Mouse (Mus musculus): ENCODE results near the gene Mapk12. TPM values are rescaled to one million over a fixed set of nuclear protein-coding genes. Genes with fewer than 3 reads are reported as not detected.

The Mapk12 gene
- polyA plus RNA-seq, 1 experiment, result 14.6 TPM

DNA sequence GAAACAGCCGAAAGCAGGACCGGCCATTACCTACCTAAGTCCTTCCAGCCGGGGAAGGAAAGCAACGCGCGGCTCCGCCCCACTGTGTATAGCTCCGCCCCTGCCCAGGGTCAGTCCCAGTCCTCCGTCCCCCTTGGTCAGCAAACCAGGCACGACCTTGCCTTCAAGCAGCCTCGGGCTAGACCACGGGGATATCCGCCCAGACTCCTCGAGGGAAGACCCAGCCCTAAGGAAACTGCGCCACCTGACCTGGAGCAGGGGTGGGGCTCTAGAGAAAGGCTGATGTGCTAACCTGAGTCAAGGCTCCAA is 33.4 kb upstream of the Mapk12 start:
- Histone ChIP-seq H3K4me3 (replicated peaks; ENCODE audit: control insufficient read depth, low read depth, low read length) (peak overlapping the region; percentile 46), H3K27ac (ENCODE audit: control insufficient read depth, insufficient read depth, low read depth, low read length, poor library complexity) (no peak overlapping the region), H3K4me1 (ENCODE audit: control insufficient read depth, insufficient read depth, low read length) (peaks cover 3% of the 10 kb centered on the region)
- TF ChIP-seq POLR2A (IDR thresholded peaks at IDR 0.05; ENCODE audit: borderline replicate concordance, control insufficient read depth, low read depth, low read length) (no peak), CTCF (IDR thresholded peaks at IDR 0.05; ENCODE audit: control insufficient read depth, insufficient read depth, low read length) (no peak)
- WGBS, result 10% methylated on average over 15 of the region's 15 CpGs

DNA sequence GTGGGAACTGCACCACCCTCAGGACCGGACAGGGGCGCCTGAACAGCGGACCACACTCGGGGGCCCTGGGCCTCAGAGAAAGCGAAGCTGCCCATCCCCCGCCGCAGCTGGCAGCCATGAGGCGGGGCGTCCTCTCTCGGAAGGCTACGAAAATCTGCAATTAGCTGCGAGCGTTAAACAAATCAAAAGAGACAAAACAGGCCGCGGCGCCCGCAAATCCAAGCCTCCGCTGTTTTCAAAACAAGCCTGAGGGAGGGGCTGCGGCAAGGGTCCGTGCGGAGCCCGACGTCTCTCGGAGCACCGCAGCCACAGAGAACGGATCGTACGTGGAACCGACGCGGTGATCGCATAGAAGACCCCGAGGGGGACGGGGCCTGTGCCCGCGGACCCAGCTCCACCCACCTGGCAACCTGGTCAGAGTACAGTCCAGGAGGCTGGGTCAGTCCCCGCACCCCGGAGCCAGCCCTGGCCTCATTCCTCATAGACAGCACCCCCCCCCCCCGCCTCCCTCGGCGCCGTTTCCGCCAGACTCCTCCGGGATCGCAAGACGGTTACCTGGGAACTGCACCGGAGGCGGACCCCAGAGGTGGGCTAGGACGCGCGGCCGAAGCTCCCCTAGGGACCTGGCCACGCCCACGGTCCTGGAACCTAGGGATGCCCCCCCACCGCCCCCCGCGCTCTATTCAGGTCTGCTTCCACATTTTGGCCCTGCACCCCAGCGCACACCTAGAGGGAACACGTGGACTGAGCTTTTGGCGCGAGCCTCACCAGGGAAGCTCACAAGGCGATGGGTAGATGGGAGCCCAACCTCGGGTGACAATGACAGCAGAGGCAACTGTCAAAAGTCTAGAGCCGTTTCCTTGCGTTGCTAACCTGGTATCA is 32.8 kb upstream of the Mapk12 start:
- TF ChIP-seq CTCF (IDR thresholded peaks at IDR 0.05; ENCODE audit: control insufficient read depth, insufficient read depth, low read length), result no peak
- TF ChIP-seq POLR2A (IDR thresholded peaks at IDR 0.05; ENCODE audit: borderline replicate concordance, control insufficient read depth, low read depth, low read length), result no peak
- H3K27ac ChIP-seq (ENCODE audit: control insufficient read depth, insufficient read depth, low read depth, low read length, poor library complexity), result peak overlapping the region; percentile 25; the same call in 1 of the 2 replicates
- WGBS, result 1% methylated on average over 65 of the region's 65 CpGs
- peak overlapping the region; percentile 56 for H3K4me3 ChIP-seq (replicated peaks; ENCODE audit: control insufficient read depth, low read depth, low read length)
- H3K4me1 ChIP-seq (ENCODE audit: control insufficient read depth, insufficient read depth, low read length), result peaks cover 3% of the 10 kb centered on the region

DNA sequence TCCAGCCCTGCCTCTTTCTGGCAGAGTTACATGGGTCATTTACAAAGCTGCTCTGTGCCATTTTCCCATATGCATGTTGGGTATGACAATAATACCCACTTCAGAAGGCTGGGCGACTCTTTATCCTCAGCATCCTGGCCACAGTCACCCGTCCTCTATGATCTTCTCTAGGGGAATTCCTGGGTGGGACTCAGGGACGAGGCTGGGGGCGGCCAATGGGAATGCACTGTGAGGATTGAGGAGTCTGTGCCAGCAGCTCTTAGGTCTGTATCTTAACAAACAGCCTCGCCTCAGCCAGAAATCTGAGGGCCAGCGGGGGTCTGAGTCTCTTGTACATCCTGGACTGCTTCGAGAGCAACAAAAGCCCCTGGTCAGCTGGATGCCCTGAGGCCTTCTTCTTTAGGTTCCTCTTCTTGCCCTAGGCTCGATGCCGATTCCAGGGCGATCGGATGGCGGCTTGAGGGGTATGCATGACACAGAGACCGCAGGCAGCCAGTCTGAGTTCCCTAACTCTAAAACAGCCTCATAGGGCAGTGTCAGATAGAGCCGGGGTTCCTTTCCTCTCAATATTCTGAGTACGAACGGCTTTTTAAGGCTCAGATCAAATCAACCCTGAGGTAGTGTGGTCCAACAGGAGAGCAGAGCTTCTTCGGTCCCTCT is 31.9 kb upstream of the Mapk12 start:
- peak overlapping the region; percentile 25; the same call in 1 of the 2 replicates for H3K27ac ChIP-seq (ENCODE audit: control insufficient read depth, insufficient read depth, low read depth, low read length, poor library complexity)
- H3K4me1 ChIP-seq (ENCODE audit: control insufficient read depth, insufficient read depth, low read length), result no peaks in the 10 kb centered on the region; the same call in none of the 2 replicates
- no peak overlapping the region for H3K4me3 ChIP-seq (replicated peaks; ENCODE audit: control insufficient read depth, low read depth, low read length)
- TF ChIP-seq POLR2A (IDR thresholded peaks at IDR 0.05; ENCODE audit: borderline replicate concordance, control insufficient read depth, low read depth, low read length) (no peak), CTCF (IDR thresholded peaks at IDR 0.05; ENCODE audit: control insufficient read depth, insufficient read depth, low read length) (no peak)
- 19% methylated on average over 17 of the region's 17 CpGs for WGBS

DNA sequence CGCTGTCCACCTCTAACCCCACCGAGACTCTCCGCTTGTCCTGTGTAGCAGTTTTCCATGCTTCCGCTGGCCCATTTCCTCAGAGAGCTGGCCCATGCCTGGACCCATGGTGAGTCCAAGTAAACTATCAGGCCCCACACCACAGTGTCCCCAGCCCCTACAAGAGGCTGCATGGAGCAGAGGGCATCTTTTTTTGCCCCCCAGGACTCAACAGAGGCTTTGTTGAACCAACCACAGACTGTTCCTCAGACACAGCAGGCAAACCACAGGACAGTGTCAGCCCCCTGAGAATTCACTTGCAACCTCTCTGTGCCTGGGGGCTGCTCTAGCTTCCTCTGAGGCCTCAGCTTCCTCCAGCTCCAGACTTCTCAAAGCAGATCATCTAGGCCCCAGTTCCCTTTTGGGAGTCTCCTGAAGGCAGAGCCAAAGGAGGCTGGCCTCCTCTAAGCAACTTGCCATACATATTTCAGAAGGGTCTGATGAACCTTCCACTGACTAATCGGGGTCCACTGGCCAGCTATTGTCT is 31.1 kb upstream of the Mapk12 start:
- Histone ChIP-seq H3K4me1 (ENCODE audit: control insufficient read depth, insufficient read depth, low read length) (no peaks in the 10 kb centered on the region; the same call in 1 of the 2 replicates), H3K4me3 (replicated peaks; ENCODE audit: control insufficient read depth, low read depth, low read length) (no peak overlapping the region), H3K27ac (ENCODE audit: control insufficient read depth, insufficient read depth, low read depth, low read length, poor library complexity) (no peak overlapping the region)
- WGBS, result 75% methylated on average over 5 of the region's 5 CpGs
- TF ChIP-seq CTCF (IDR thresholded peaks at IDR 0.05; ENCODE audit: control insufficient read depth, insufficient read depth, low read length), result no peak
- TF ChIP-seq POLR2A (IDR thresholded peaks at IDR 0.05; ENCODE audit: borderline replicate concordance, control insufficient read depth, low read depth, low read length), result no peak

DNA sequence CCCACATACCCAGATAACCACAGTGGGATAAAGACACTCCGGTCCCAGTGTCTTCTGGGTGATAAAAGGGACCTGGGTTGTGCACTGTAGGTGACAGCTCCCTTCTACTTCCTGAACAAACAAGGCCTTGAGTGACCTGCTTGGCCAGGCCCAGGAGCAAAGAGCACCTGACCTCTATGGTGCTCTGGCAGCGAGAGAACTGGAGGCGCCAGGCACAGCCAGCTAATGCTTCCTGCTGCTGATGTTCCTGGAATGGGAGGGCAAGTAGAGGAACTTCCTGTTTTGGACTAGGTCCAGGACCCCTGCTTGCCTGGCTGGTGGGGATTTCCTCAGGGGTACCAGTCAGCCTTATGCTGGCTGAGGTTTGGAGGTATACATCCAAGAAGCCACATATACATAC is 29.6 kb upstream of the Mapk12 start:
- Histone ChIP-seq H3K27ac (ENCODE audit: control insufficient read depth, insufficient read depth, low read depth, low read length, poor library complexity) (no peak overlapping the region), H3K4me1 (ENCODE audit: control insufficient read depth, insufficient read depth, low read length) (no peaks in the 10 kb centered on the region; the same call in 1 of the 2 replicates), H3K4me3 (replicated peaks; ENCODE audit: control insufficient read depth, low read depth, low read length) (no peak overlapping the region)
- no peak for TF ChIP-seq POLR2A (IDR thresholded peaks at IDR 0.05; ENCODE audit: borderline replicate concordance, control insufficient read depth, low read depth, low read length)
- no peak for TF ChIP-seq CTCF (IDR thresholded peaks at IDR 0.05; ENCODE audit: control insufficient read depth, insufficient read depth, low read length)
- 54% methylated on average over 3 of the region's 3 CpGs for WGBS

DNA sequence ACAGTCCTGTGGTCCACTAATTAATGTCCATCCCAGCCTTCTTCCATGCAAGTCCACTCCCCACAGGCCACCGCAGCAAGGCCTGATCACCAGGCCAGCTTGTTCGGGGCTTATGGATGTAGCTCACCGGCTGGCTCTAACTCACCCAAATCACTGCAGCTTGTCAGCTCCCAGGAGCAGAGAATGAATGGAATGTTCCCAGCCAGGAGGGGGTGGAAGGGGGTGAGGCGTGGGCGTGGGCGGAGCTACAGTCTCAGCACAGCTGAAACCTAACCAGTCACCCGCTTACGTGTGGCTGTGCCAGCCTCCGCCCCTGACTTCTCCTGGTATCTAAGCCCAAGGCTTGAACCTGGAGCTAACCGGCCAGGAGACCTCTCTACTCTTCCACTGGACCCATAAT is 28.9 kb upstream of the Mapk12 start:
- Histone ChIP-seq H3K4me1 (ENCODE audit: control insufficient read depth, insufficient read depth, low read length) (no peaks in the 10 kb centered on the region; the same call in 1 of the 2 replicates), H3K27ac (ENCODE audit: control insufficient read depth, insufficient read depth, low read depth, low read length, poor library complexity) (no peak overlapping the region), H3K4me3 (replicated peaks; ENCODE audit: control insufficient read depth, low read depth, low read length) (no peak overlapping the region)
- no peak for TF ChIP-seq CTCF (IDR thresholded peaks at IDR 0.05; ENCODE audit: control insufficient read depth, insufficient read depth, low read length)
- TF ChIP-seq POLR2A (IDR thresholded peaks at IDR 0.05; ENCODE audit: borderline replicate concordance, control insufficient read depth, low read depth, low read length), result no peak
- WGBS, result 73% methylated on average over 10 of the region's 10 CpGs

DNA sequence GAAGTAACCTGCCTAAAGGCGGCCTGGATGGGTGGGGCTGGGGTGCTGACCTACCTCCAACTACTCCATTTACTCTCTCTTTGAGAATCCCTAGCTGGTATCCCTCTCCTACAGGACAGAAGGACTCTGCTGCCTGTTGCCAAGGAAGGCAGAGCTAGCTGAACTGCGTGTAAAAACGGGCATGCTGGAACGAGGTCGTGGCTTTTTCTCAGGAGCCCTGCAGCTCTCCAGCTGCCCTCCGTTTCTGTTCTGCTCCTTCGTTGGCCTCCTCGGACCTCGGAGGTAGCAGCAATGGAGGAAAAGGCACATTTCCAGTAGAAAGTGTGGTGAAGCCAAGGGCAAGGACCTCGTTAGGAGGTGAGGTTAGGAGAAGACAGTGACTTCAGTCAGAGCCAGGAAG is 28.4 kb upstream of the Mapk12 start:
- H3K4me3 ChIP-seq (replicated peaks; ENCODE audit: control insufficient read depth, low read depth, low read length), result no peak overlapping the region
- WGBS, result 85% methylated on average over 10 of the region's 10 CpGs
- TF ChIP-seq CTCF (IDR thresholded peaks at IDR 0.05; ENCODE audit: control insufficient read depth, insufficient read depth, low read length) (no peak), POLR2A (IDR thresholded peaks at IDR 0.05; ENCODE audit: borderline replicate concordance, control insufficient read depth, low read depth, low read length) (no peak)
- H3K4me1 ChIP-seq (ENCODE audit: control insufficient read depth, insufficient read depth, low read length), result no peaks in the 10 kb centered on the region; the same call in 1 of the 2 replicates
- no peak overlapping the region for H3K27ac ChIP-seq (ENCODE audit: control insufficient read depth, insufficient read depth, low read depth, low read length, poor library complexity)

DNA sequence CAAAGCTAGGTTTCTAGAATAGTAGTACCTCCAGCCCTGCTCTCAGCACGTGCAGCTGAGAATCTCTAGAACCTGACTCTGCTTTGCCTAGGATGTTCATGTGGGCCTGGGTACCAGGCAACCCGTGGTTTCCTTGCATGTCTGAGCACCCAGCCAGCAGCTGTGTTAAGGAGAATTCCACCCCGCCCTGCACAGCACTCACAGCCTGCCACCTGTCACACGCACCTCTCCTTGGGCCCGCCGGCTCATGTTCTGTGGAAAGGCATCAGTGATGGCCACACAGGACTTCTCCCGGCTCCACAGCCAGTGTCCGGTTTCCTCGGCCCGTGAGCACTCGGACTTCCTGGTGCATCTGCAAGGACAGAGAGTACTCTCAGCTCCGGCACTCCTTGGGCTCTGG is 25.0 kb upstream of the Mapk12 start:
- TF ChIP-seq POLR2A (IDR thresholded peaks at IDR 0.05; ENCODE audit: borderline replicate concordance, control insufficient read depth, low read depth, low read length) (no peak), CTCF (IDR thresholded peaks at IDR 0.05; ENCODE audit: control insufficient read depth, insufficient read depth, low read length) (no peak)
- Histone ChIP-seq H3K4me3 (replicated peaks; ENCODE audit: control insufficient read depth, low read depth, low read length) (no peak overlapping the region), H3K27ac (ENCODE audit: control insufficient read depth, insufficient read depth, low read depth, low read length, poor library complexity) (no peak overlapping the region), H3K4me1 (ENCODE audit: control insufficient read depth, insufficient read depth, low read length) (no peaks in the 10 kb centered on the region)
- 88% methylated on average over 12 of the region's 12 CpGs for WGBS
